37 mouse cellular contexts compared by ENCODE assay signal in the genomic region with DNA sequence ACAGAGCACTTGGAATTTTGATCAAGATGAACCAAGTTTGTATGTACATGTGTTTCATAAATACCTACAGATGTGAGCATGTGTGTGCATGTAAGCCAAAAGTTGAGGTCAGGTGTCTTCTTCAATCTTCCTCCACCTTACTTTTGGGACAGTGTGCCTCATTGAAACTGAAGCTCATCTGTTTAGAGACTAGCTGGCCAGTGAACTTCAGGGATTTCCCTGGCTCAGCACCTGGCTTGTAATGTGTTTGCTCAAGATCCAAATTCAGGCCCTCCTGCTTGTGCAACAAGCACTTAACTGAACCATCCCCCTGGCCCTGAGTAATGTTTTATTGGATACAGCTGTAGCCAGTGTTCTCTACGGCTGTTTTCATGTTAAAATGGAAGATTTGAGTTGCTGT. TPM values are rescaled to one million over a fixed set of nuclear protein-coding genes. Genes with fewer than 3 reads are reported as not detected.
DNase-seq lines count a peak whose midpoint lies in the region; ATAC-seq and TF ChIP-seq lines count a peak whose summit lies in the region.
"Had no signal": no experiment of that assay in that cellular context is flagged by ENCODE, and none has a peak within 500 bp of the region (broad histone marks: within the 10 kb centered on the region; RNA-seq: fewer than 3 reads in every experiment).

No protein-coding gene starts in this region.

- no peak overlapping the region for H3K4me2 ChIP-seq in limb, embryonic 12.5 days
- H3K4me2 ChIP-seq: forebrain, embryonic 15.5 days; heart, embryonic 11.5 days; hindbrain, embryonic 13.5 days; liver, embryonic 13.5 days; midbrain, embryonic 15.5 days; neural tube, embryonic 15.5 days had no signal

- no peaks in the 10 kb centered on the region for H3K27me3 ChIP-seq in limb, embryonic 12.5 days
- H3K27me3 ChIP-seq: forebrain, embryonic 15.5 days; hindbrain, embryonic 13.5 days; liver, embryonic 13.5 days; midbrain, embryonic 15.5 days; neural tube, embryonic 15.5 days had no signal

- no peak for TF ChIP-seq CTCF in gastrocnemius, adult 2 months (IDR thresholded peaks at IDR 0.05)

- H3K9ac ChIP-seq in limb, embryonic 12.5 days (replicated peaks) = no peak overlapping the region
- H3K9ac ChIP-seq: forebrain, embryonic 15.5 days; hindbrain, embryonic 13.5 days; liver, embryonic 13.5 days; midbrain, embryonic 15.5 days; neural tube, embryonic 15.5 days had no signal

- H3K27ac ChIP-seq in gastrocnemius, adult 2 months = no peak overlapping the region
- peak overlapping the region; percentile 80 for H3K27ac ChIP-seq in limb, embryonic 12.5 days
- H3K27ac ChIP-seq: forebrain, embryonic 15.5 days; hindbrain, embryonic 13.5 days; liver, embryonic 13.5 days; midbrain, embryonic 10.5 days; midbrain, embryonic 15.5 days; neural tube, embryonic 15.5 days; stomach, postnatal 0 days had no signal

- no peaks in the 10 kb centered on the region for H3K36me3 ChIP-seq in limb, embryonic 12.5 days
- H3K36me3 ChIP-seq: forebrain, embryonic 15.5 days; hindbrain, embryonic 13.5 days; liver, embryonic 13.5 days; midbrain, embryonic 10.5 days; midbrain, embryonic 15.5 days; neural tube, embryonic 15.5 days had no signal

- no peaks in the 10 kb centered on the region for H3K9me3 ChIP-seq in limb, embryonic 12.5 days
- H3K9me3 ChIP-seq: forebrain, embryonic 15.5 days; hindbrain, embryonic 13.5 days; liver, embryonic 13.5 days; midbrain, embryonic 10.5 days; midbrain, embryonic 15.5 days; neural tube, embryonic 15.5 days had no signal

- peak; percentile 26 for DNase-seq in gastrocnemius, adult 2 months
- DNase-seq in gastrocnemius, postnatal 36 days = no peak
- DNase-seq in lung, postnatal 36 days = peak; percentile 9
- DNase-seq in lung, adult 18-20 months = no peak
- DNase-seq in yolk sac, embryonic 10.5 days (ENCODE audit: low spot score) = peak; percentile 21
- no peak for DNase-seq in T-cell, adult 2 months (ENCODE audit: low spot score)
- no peak for DNase-seq in right cerebral cortex, postnatal 10 days (ENCODE audit: low spot score in 2 of 2)
- DNase-seq: adrenal gland, postnatal 10 days; cerebellum, adult 11 months; cerebellum, adult 9-10 months; cerebellum, postnatal 36 days; gastrocnemius, postnatal 10 days; heart, adult 18-20 months; heart, postnatal 4 days; kidney, postnatal 14 days; liver, embryonic 13.5 days; lung, adult 2 months; lung, postnatal 10 days; retina, postnatal 1 day; right cerebral cortex, postnatal 25 days; spleen, adult 18-20 months; thymus, adult 18-20 months; thymus, postnatal 36 days had no signal

- H3K4me1 ChIP-seq in limb, embryonic 12.5 days (replicated peaks) = peaks cover 11% of the 10 kb centered on the region
- H3K4me1 ChIP-seq: forebrain, embryonic 15.5 days; hindbrain, embryonic 13.5 days; liver, embryonic 13.5 days; midbrain, embryonic 10.5 days; midbrain, embryonic 15.5 days; neural tube, embryonic 15.5 days had no signal

- WGBS in limb, embryonic 12.5 days = 18% methylated on average over 1 of the region's 1 CpGs

- peak; percentile 78; the same call in 1 of the 2 replicates for ATAC-seq in limb, embryonic 12.5 days (ENCODE audit: insufficient number of reproducible peaks, insufficient read depth, low FRiP score, low TSS enrichment, low read depth)
- ATAC-seq: CD4-positive, CD25-positive, alpha-beta regulatory T cell, adult 4 months; forebrain, embryonic 15.5 days; intestine, postnatal 0 days; midbrain, embryonic 15.5 days had no signal

- no peak overlapping the region for H3K4me3 ChIP-seq in gastrocnemius, adult 2 months
- H3K4me3 ChIP-seq in limb, embryonic 12.5 days (replicated peaks) = no peak overlapping the region
- H3K4me3 ChIP-seq: forebrain, embryonic 15.5 days; hindbrain, embryonic 13.5 days; liver, embryonic 13.5 days; midbrain, embryonic 10.5 days; midbrain, embryonic 15.5 days; neural tube, embryonic 15.5 days had no signal

- intact Hi-C loops in gastrocnemius, adult 2 months (cut with DNase I) = no loop called here
- intact Hi-C loops in gastrocnemius, postnatal 36 days (cut with DNase I) = no loop called here

RNA-seq across cellular contexts. Expression of a gene that starts 18.3 kb away (rescaled TPM):
- 10 to 100 TPM; 14.5 to 20.0 TPM for total RNA-seq in gastrocnemius, adult 2 months (2021)
- 10 to 100 TPM; 14.7 to 14.8 TPM for total RNA-seq in gastrocnemius, postnatal 36 days (2021)
- 99.3 and 100 TPM in 2 replicates for polyA plus RNA-seq in limb, embryonic 12.5 days (2016; fragmentation: Nextera tagmentation; extraction: Ambion mirVana)

RNA-seq across cellular contexts. Expression of a gene that starts 22.1 kb away (rescaled TPM):
- not detected for total RNA-seq in gastrocnemius, adult 2 months (2021)
- total RNA-seq in gastrocnemius, postnatal 36 days (2021) = not detected
- polyA plus RNA-seq in limb, embryonic 12.5 days (2016; fragmentation: Nextera tagmentation; extraction: Ambion mirVana) = not detected in 2 replicates
- total RNA-seq: adrenal gland, postnatal 10 days; gastrocnemius, postnatal 10 days; heart, adult 18-20 months; heart, postnatal 4 days; layer of hippocampus, postnatal 10 days; left cerebral cortex, adult 18-20 months; left cerebral cortex, postnatal 25 days had no signal
- polyA plus RNA-seq: forebrain, embryonic 15.5 days; hindbrain, embryonic 13.5 days; intestine, postnatal 0 days; kidney, embryonic 14.5 days; liver, embryonic 13.5 days; midbrain, embryonic 10.5 days; midbrain, embryonic 15.5 days; neural tube, embryonic 15.5 days; stomach, postnatal 0 days had no signal

RNA-seq across cellular contexts. Expression of a gene that starts 29.1 kb away (rescaled TPM):
- total RNA-seq in gastrocnemius, adult 2 months (2021) = not detected
- 1 to 10 TPM in 1 of 2 experiments, not detected in 1; 1.1 TPM for total RNA-seq in gastrocnemius, postnatal 36 days (2021)
- polyA plus RNA-seq in limb, embryonic 12.5 days (2016; fragmentation: Nextera tagmentation; extraction: Ambion mirVana) = not detected in 2 replicates
- polyA plus RNA-seq: forebrain, embryonic 15.5 days; heart, embryonic 11.5 days; hindbrain, embryonic 13.5 days; midbrain, embryonic 15.5 days; neural tube, embryonic 15.5 days had no signal

RNA-seq across cellular contexts. Expression of a gene that starts 36.3 kb away (rescaled TPM):
- total RNA-seq in gastrocnemius, adult 2 months (2021) = under 1 TPM in 1 of 2 experiments, not detected in 1; 0.17 TPM
- not detected for total RNA-seq in gastrocnemius, postnatal 36 days (2021)
- 0.35 TPM in 1 of 2 replicates, not detected in the other for polyA plus RNA-seq in limb, embryonic 12.5 days (2016; fragmentation: Nextera tagmentation; extraction: Ambion mirVana)

Comparison
In these comparisons a context has a peak if more than half of its experiments do, and no peak if none do; other contexts are left out.
1. DNase-seq: peak in gastrocnemius, adult 2 months (single experiment), lung, postnatal 36 days (single experiment) and yolk sac, embryonic 10.5 days (single experiment); none in gastrocnemius, postnatal 36 days (0 of 2), lung, adult 18-20 months (0 of 2), T-cell, adult 2 months (single experiment) and right cerebral cortex, postnatal 10 days (0 of 2).